Mouse (Mus musculus): Measurements from ENCODE around the gene Col6a3. TPM values are rescaled to one million over a fixed set of nuclear protein-coding genes. Genes with fewer than 3 reads are reported as not detected.

Col6a3 gene
- polyA plus RNA-seq, 1 experiment: 3.6 TPM

DNA sequence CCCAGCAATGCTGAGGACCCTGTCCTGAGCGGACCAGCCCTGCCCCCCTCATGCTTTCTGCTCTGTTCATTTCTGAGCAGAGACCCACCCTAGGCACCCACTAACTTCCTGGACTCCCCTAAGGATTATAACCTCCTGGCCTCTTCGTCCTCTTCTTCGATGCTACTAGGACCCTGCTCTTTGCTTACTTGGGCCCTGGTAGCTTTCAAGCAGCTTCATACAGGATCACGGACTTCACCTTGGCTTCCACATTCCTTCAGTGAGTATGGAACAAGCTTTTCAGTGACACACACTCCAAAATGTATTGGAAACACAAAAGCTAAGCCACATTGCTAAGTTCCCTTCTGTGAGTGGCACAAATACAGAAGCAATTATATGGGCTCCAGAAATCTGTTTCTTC is 52.8 kb downstream of the Col6a3 start:
- TF ChIP-seq CTCF (IDR thresholded peaks at IDR 0.05; ENCODE audit: low read depth, low read length) (no peak), POLR2A (IDR thresholded peaks at IDR 0.05; ENCODE audit: insufficient read depth, low read length) (no peak), EP300 (IDR thresholded peaks at IDR 0.05; ENCODE audit: insufficient read depth, low read depth, low read length) (no peak)
- Histone ChIP-seq H3K9me3 (replicated peaks; ENCODE audit: control insufficient read depth, insufficient read depth, low read length, poor library complexity, severe bottlenecking) (no peaks in the 10 kb centered on the region), H3K27ac (ENCODE audit: insufficient read depth, low read length) (no peak overlapping the region), H3K9ac (ENCODE audit: low read depth, poor library complexity, severe bottlenecking) (no peak overlapping the region), H3K27me3 (ENCODE audit: control insufficient read depth, insufficient read depth, low read length, poor library complexity, severe bottlenecking) (no peaks in the 10 kb centered on the region), H3K4me3 (ENCODE audit: low read depth, low read length) (no peak overlapping the region), H3K4me1 (ENCODE audit: control insufficient read depth, insufficient read depth, low read length) (no peaks in the 10 kb centered on the region), H3K36me3 (ENCODE audit: control insufficient read depth, insufficient read depth, low read length, poor library complexity, severe bottlenecking) (no peaks in the 10 kb centered on the region)

- Histone ChIP-seq H3K27ac (ENCODE audit: insufficient read depth, low read length) (no peak overlapping the region), H3K4me1 (ENCODE audit: control insufficient read depth, insufficient read depth, low read length) (no peaks in the 10 kb centered on the region), H3K9me3 (replicated peaks; ENCODE audit: control insufficient read depth, insufficient read depth, low read length, poor library complexity, severe bottlenecking) (no peaks in the 10 kb centered on the region), H3K36me3 (ENCODE audit: control insufficient read depth, insufficient read depth, low read length, poor library complexity, severe bottlenecking) (no peaks in the 10 kb centered on the region), H3K4me3 (ENCODE audit: low read depth, low read length) (no peak overlapping the region), H3K9ac (ENCODE audit: low read depth, poor library complexity, severe bottlenecking) (no peak overlapping the region), H3K27me3 (ENCODE audit: control insufficient read depth, insufficient read depth, low read length, poor library complexity, severe bottlenecking) (no peaks in the 10 kb centered on the region)
- TF ChIP-seq POLR2A (IDR thresholded peaks at IDR 0.05; ENCODE audit: insufficient read depth, low read length) (no peak), EP300 (IDR thresholded peaks at IDR 0.05; ENCODE audit: insufficient read depth, low read depth, low read length) (no peak), CTCF (IDR thresholded peaks at IDR 0.05; ENCODE audit: low read depth, low read length) (no peak)
Measured at GRCm38 (mm10) chr1:90789506-90789905, 54.3 kb downstream of the Col6a3 start.

DNA sequence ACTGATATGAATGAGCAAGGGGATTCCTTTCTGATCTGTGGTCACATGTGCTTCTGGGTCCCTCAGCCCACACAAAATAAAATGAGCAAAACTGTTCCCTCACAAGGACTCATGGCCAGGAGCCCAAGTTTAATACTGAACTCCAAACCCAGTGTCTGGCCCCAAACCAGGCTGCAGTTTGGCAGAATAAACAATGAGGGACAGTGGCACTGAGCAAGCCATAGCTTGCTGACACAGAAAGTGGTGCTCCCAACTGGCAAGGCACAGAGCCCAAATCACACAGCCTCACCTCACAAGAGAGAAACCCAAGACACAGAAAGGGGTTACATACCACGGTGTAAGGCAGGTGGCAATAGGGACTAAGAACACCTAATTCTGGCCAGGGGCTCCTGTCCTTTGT is 63.3 kb downstream of the Col6a3 start:
- Histone ChIP-seq H3K4me3 (ENCODE audit: low read depth, low read length) (no peak overlapping the region), H3K4me1 (ENCODE audit: control insufficient read depth, insufficient read depth, low read length) (no peaks in the 10 kb centered on the region), H3K9me3 (replicated peaks; ENCODE audit: control insufficient read depth, insufficient read depth, low read length, poor library complexity, severe bottlenecking) (no peaks in the 10 kb centered on the region), H3K36me3 (ENCODE audit: control insufficient read depth, insufficient read depth, low read length, poor library complexity, severe bottlenecking) (no peaks in the 10 kb centered on the region), H3K9ac (ENCODE audit: low read depth, poor library complexity, severe bottlenecking) (no peak overlapping the region), H3K27me3 (ENCODE audit: control insufficient read depth, insufficient read depth, low read length, poor library complexity, severe bottlenecking) (no peaks in the 10 kb centered on the region), H3K27ac (ENCODE audit: insufficient read depth, low read length) (no peak overlapping the region)
- TF ChIP-seq EP300 (IDR thresholded peaks at IDR 0.05; ENCODE audit: insufficient read depth, low read depth, low read length): no peak
- no peak for TF ChIP-seq CTCF (IDR thresholded peaks at IDR 0.05; ENCODE audit: low read depth, low read length)

DNA sequence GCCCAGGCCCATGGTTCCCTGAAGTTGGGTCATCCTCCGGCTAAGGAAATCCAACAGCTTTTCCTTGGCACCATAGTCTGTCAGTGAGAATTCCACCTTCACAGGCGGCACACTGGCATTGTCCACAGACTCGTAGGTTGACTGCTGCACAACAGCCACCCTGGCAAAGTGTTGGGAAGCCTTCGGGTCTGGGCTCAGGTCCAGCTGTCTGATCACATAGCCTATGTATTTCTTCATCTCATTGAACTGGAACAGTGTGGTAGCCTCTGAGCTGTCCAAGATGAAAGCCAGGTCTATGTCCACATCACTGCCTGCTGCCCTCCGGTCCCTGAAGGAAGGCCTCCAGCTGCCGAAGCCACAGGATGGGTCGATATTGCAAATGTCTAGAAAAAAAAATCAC is 64.7 kb downstream of the Col6a3 start:
- H3K4me3 ChIP-seq (ENCODE audit: low read depth, low read length): no peak overlapping the region
- H3K9ac ChIP-seq (ENCODE audit: low read depth, poor library complexity, severe bottlenecking): no peak overlapping the region
- H3K36me3 ChIP-seq (ENCODE audit: control insufficient read depth, insufficient read depth, low read length, poor library complexity, severe bottlenecking): no peaks in the 10 kb centered on the region
- H3K27me3 ChIP-seq (ENCODE audit: control insufficient read depth, insufficient read depth, low read length, poor library complexity, severe bottlenecking): no peaks in the 10 kb centered on the region
- no peaks in the 10 kb centered on the region for H3K4me1 ChIP-seq (ENCODE audit: control insufficient read depth, insufficient read depth, low read length)
- no peaks in the 10 kb centered on the region for H3K9me3 ChIP-seq (replicated peaks; ENCODE audit: control insufficient read depth, insufficient read depth, low read length, poor library complexity, severe bottlenecking)
- TF ChIP-seq POLR2A (IDR thresholded peaks at IDR 0.05; ENCODE audit: insufficient read depth, low read length) (no peak), EP300 (IDR thresholded peaks at IDR 0.05; ENCODE audit: insufficient read depth, low read depth, low read length) (no peak), CTCF (IDR thresholded peaks at IDR 0.05; ENCODE audit: low read depth, low read length) (no peak)
- H3K27ac ChIP-seq (ENCODE audit: insufficient read depth, low read length): no peak overlapping the region

- Histone ChIP-seq H3K9me3 (replicated peaks; ENCODE audit: control insufficient read depth, insufficient read depth, low read length, poor library complexity, severe bottlenecking) (no peaks in the 10 kb centered on the region), H3K27ac (ENCODE audit: insufficient read depth, low read length) (no peak overlapping the region), H3K27me3 (ENCODE audit: control insufficient read depth, insufficient read depth, low read length, poor library complexity, severe bottlenecking) (no peaks in the 10 kb centered on the region), H3K4me1 (ENCODE audit: control insufficient read depth, insufficient read depth, low read length) (no peaks in the 10 kb centered on the region), H3K9ac (ENCODE audit: low read depth, poor library complexity, severe bottlenecking) (no peak overlapping the region), H3K36me3 (ENCODE audit: control insufficient read depth, insufficient read depth, low read length, poor library complexity, severe bottlenecking) (no peaks in the 10 kb centered on the region), H3K4me3 (ENCODE audit: low read depth, low read length) (no peak overlapping the region)
- TF ChIP-seq EP300 (IDR thresholded peaks at IDR 0.05; ENCODE audit: insufficient read depth, low read depth, low read length) (no peak), CTCF (IDR thresholded peaks at IDR 0.05; ENCODE audit: low read depth, low read length) (no peak), POLR2A (IDR thresholded peaks at IDR 0.05; ENCODE audit: insufficient read depth, low read length) (no peak)
Measured at GRCm38 (mm10) chr1:90775477-90776241, 68.1 kb downstream of the Col6a3 start.

GRCm38 (mm10) chr1:90771172-90771571 is 72.6 kb downstream of the Col6a3 start:
- no peak overlapping the region for H3K4me3 ChIP-seq (ENCODE audit: low read depth, low read length)
- no peaks in the 10 kb centered on the region for H3K36me3 ChIP-seq (ENCODE audit: control insufficient read depth, insufficient read depth, low read length, poor library complexity, severe bottlenecking)
- no peaks in the 10 kb centered on the region for H3K4me1 ChIP-seq (ENCODE audit: control insufficient read depth, insufficient read depth, low read length)
- no peak overlapping the region for H3K27ac ChIP-seq (ENCODE audit: insufficient read depth, low read length)
- no peaks in the 10 kb centered on the region for H3K27me3 ChIP-seq (ENCODE audit: control insufficient read depth, insufficient read depth, low read length, poor library complexity, severe bottlenecking)
- TF ChIP-seq EP300 (IDR thresholded peaks at IDR 0.05; ENCODE audit: insufficient read depth, low read depth, low read length): no peak
- TF ChIP-seq POLR2A (IDR thresholded peaks at IDR 0.05; ENCODE audit: insufficient read depth, low read length): no peak
- no peak for TF ChIP-seq CTCF (IDR thresholded peaks at IDR 0.05; ENCODE audit: low read depth, low read length)
- no peaks in the 10 kb centered on the region for H3K9me3 ChIP-seq (replicated peaks; ENCODE audit: control insufficient read depth, insufficient read depth, low read length, poor library complexity, severe bottlenecking)
- no peak overlapping the region for H3K9ac ChIP-seq (ENCODE audit: low read depth, poor library complexity, severe bottlenecking)
